In the genomic region with DNA sequence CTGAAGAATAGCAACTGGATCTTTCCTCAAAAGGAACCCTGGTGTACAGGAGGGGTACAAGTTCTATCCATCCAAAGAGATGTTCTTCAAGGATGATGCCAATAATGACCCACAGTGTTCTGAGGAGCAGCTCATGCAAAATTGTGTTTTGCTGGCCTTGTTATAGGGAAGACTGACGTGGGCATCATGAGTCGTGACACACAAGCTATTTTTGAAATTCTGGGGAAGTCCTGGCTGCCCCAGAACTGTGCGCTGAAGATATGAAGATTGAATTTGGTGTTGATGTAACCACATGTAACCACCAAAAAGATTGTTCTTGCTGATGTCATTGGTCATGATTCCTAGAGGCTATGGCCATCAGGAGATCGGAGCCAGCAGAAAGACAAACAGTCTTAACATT, we compare ENCODE assay signal across 29 mouse cellular contexts. TPM values are rescaled to one million over a fixed set of nuclear protein-coding genes. Genes with fewer than 3 reads are reported as not detected.
DNase-seq lines count a peak whose midpoint lies in the region; ATAC-seq and TF ChIP-seq lines count a peak whose summit lies in the region.
"Had no signal": no experiment of that assay in that cellular context is flagged by ENCODE, and none has a peak within 500 bp of the region (broad histone marks: within the 10 kb centered on the region; RNA-seq: fewer than 3 reads in every experiment).

No protein-coding gene starts in this region.

- no peak for TF ChIP-seq POLR2A in bone marrow macrophage, adult 2 months (IDR thresholded peaks at IDR 0.05; ENCODE audit: borderline replicate concordance, low read depth, low read length)

- ATAC-seq in CD4-positive, CD25-positive, alpha-beta regulatory T cell, adult 4 months, result peak; percentile 36
- no peak for ATAC-seq in forebrain, embryonic 12.5 days (ENCODE audit: low FRiP score)
- ATAC-seq: activated CD4-positive, CD25-positive, alpha-beta regulatory T cell, adult 4 months; forebrain, embryonic 13.5 days; forebrain, embryonic 15.5 days; forebrain, postnatal 0 days had no signal

- H3K9me3 ChIP-seq in forebrain, embryonic 12.5 days, result no peaks in the 10 kb centered on the region
- H3K9me3 ChIP-seq: embryonic facial prominence, embryonic 13.5 days; embryonic facial prominence, embryonic 15.5 days; forebrain, embryonic 10.5 days; forebrain, embryonic 13.5 days; forebrain, embryonic 15.5 days had no signal

- DNase-seq in 416B (ENCODE audit: low read depth), result peak; percentile 9
- DNase-seq in right cerebral cortex, postnatal 14 days, result no peak
- no peak for DNase-seq in urinary bladder, postnatal 4 days (ENCODE audit: low spot score in 2 of 2)
- DNase-seq: adrenal gland, adult 8-10 months; adrenal gland, postnatal 14 days; adrenal gland, postnatal 36 days; cerebellum, adult 11 months; cerebellum, adult 18-20 months; cerebellum, adult 8-10 months; cerebellum, adult 9-11 months; cerebellum, postnatal 14 days; cerebellum, postnatal 36 days; embryo, embryonic 11 days; forebrain, postnatal 0 days had no signal

- 21% methylated on average over 4 of the region's 4 CpGs for WGBS in macrophage (ENCODE audit: missing documents)
- WGBS in forebrain, embryonic 12.5 days, result 91% methylated on average over 4 of the region's 4 CpGs

- no peaks in the 10 kb centered on the region for H3K79me2 ChIP-seq in macrophage (ENCODE audit: inconsistent target)

- no peak overlapping the region for H3K4me3 ChIP-seq in bone marrow macrophage, adult 2 months (ENCODE audit: insufficient read depth, low read length)
- H3K4me3 ChIP-seq in macrophage (ENCODE audit: inconsistent target), result no peak overlapping the region
- H3K4me3 ChIP-seq in forebrain, embryonic 12.5 days (replicated peaks), result no peak overlapping the region
- H3K4me3 ChIP-seq: embryonic facial prominence, embryonic 13.5 days; embryonic facial prominence, embryonic 15.5 days; erythroblast, embryonic 14.5 days; forebrain, embryonic 10.5 days; forebrain, embryonic 13.5 days; forebrain, embryonic 15.5 days had no signal

- no peak overlapping the region for H3K9ac ChIP-seq in forebrain, embryonic 12.5 days
- H3K9ac ChIP-seq: embryonic facial prominence, embryonic 13.5 days; embryonic facial prominence, embryonic 15.5 days; forebrain, embryonic 13.5 days; forebrain, embryonic 15.5 days; forebrain, postnatal 0 days had no signal

- H3K4me2 ChIP-seq in forebrain, embryonic 12.5 days, result no peak overlapping the region
- H3K4me2 ChIP-seq: embryonic facial prominence, embryonic 13.5 days; embryonic facial prominence, embryonic 15.5 days; forebrain, embryonic 13.5 days; forebrain, embryonic 15.5 days had no signal

- no peaks in the 10 kb centered on the region for H3K27me3 ChIP-seq in forebrain, embryonic 12.5 days
- H3K27me3 ChIP-seq: embryonic facial prominence, embryonic 13.5 days; embryonic facial prominence, embryonic 15.5 days; forebrain, embryonic 13.5 days; forebrain, embryonic 15.5 days had no signal

- no peaks in the 10 kb centered on the region for H3K36me3 ChIP-seq in macrophage (ENCODE audit: inconsistent target)
- H3K36me3 ChIP-seq in forebrain, embryonic 12.5 days (replicated peaks), result no peaks in the 10 kb centered on the region
- H3K36me3 ChIP-seq: embryonic facial prominence, embryonic 13.5 days; embryonic facial prominence, embryonic 15.5 days; forebrain, embryonic 10.5 days; forebrain, embryonic 15.5 days had no signal

- peak overlapping the region; percentile 82 for H3K27ac ChIP-seq in bone marrow macrophage, adult 2 months (ENCODE audit: insufficient read depth, low read depth, low read length)
- peak overlapping the region; percentile 94 for H3K27ac ChIP-seq in macrophage
- H3K27ac ChIP-seq in forebrain, embryonic 12.5 days, result no peak overlapping the region
- H3K27ac ChIP-seq: embryonic facial prominence, embryonic 13.5 days; embryonic facial prominence, embryonic 15.5 days; forebrain, embryonic 10.5 days; forebrain, embryonic 13.5 days; forebrain, embryonic 15.5 days had no signal

- no peak for TF ChIP-seq CTCF in bone marrow macrophage, adult 2 months (IDR thresholded peaks at IDR 0.05; ENCODE audit: low read depth, low read length)

- peaks cover 44% of the 10 kb centered on the region for H3K4me1 ChIP-seq in bone marrow macrophage, adult 2 months (ENCODE audit: control insufficient read depth, insufficient read depth, low read length)
- H3K4me1 ChIP-seq in forebrain, embryonic 12.5 days, result no peaks in the 10 kb centered on the region
- H3K4me1 ChIP-seq: embryonic facial prominence, embryonic 13.5 days; embryonic facial prominence, embryonic 15.5 days; forebrain, embryonic 10.5 days; forebrain, embryonic 13.5 days; forebrain, embryonic 15.5 days had no signal

RNA-seq across cellular contexts. Expression of gene A1cf, which starts 45.4 kb away (rescaled TPM):
- polyA plus RNA-seq in CD4-positive, CD25-positive, alpha-beta regulatory T cell, adult 4 months (2017; shearing (Covaris generic)), result under 1 TPM; 0.36 to 0.49 TPM
- polyA plus RNA-seq in bone marrow macrophage, adult 2 months (2012; ENCODE audit: insufficient read depth, insufficient read length, missing spikeins), result not detected in 2 replicates
- 10 to 100 TPM in 8 of 26 experiments, 1 to 10 TPM in 9, under 1 TPM in 2, not detected in 7; 0.45 to 26.3 (median 5.8) TPM for total RNA-seq in macrophage (2018; cell fraction: chromatin; rRNA removed)
- 1 to 10 TPM in 8 of 26 experiments, under 1 TPM in 16, not detected in 2; 0.07 to 2.8 (median 0.48) TPM for total RNA-seq in macrophage (2018; cell fraction: cytosol; rRNA removed)
- total RNA-seq in macrophage (2018; cell fraction: nucleus; rRNA removed), result 10 to 100 TPM in 9 of 26 experiments, 1 to 10 TPM in 10, under 1 TPM in 3, not detected in 4; 0.15 to 34.3 (median 7.0) TPM
- polyA plus RNA-seq in macrophage (2018), result not detected in 3 replicates
- polyA plus RNA-seq in forebrain, embryonic 12.5 days (2016; fragmentation: Nextera tagmentation; extraction: Ambion mirVana), result not detected in 2 replicates
- total RNA-seq: ES-E14; forebrain, postnatal 0 days; MEL had no signal
- polyA plus RNA-seq: brain, embryonic 14.5 days; embryonic facial prominence, embryonic 11.5 days; embryonic facial prominence, embryonic 13.5 days; embryonic facial prominence, embryonic 15.5 days; erythroblast, embryonic 14.5 days; forebrain, embryonic 10.5 days; forebrain, embryonic 13.5 days; forebrain, embryonic 15.5 days; forebrain, postnatal 0 days had no signal
